In genomic region chr17:35027277-35028068, GRCm38 (mm10) we compare ENCODE assay signal across 7 mouse cellular contexts. TPM values are rescaled to one million over a fixed set of nuclear protein-coding genes. Genes with fewer than 3 reads are reported as not detected.
A peak's percentile ranks its signal among the peaks of the same experiment; 100 is the strongest.
DNase-seq lines count a peak whose midpoint lies in the region; ATAC-seq and TF ChIP-seq lines count a peak whose summit lies in the region.

Gene Sapcd1, minus strand, starts transcription at chr17:35028016.

- H3K36me3 ChIP-seq in lung, embryonic 14.5 days (ENCODE audit: insufficient read depth), result no peaks in the 10 kb centered on the region
- H3K36me3 ChIP-seq in forebrain, embryonic 15.5 days, result no peaks in the 10 kb centered on the region

- ATAC-seq in lung, embryonic 14.5 days (ENCODE audit: insufficient read depth), result peak; percentile 86
- ATAC-seq in forebrain, embryonic 15.5 days (replicated peaks), result peak; percentile 84

- H3K27me3 ChIP-seq in lung, embryonic 14.5 days (ENCODE audit: insufficient read depth, low read length), result no peaks in the 10 kb centered on the region
- no peaks in the 10 kb centered on the region for H3K27me3 ChIP-seq in forebrain, embryonic 15.5 days

- peak within 1 kb of the TSS; percentile 17; the same call in 1 of the 2 replicates for H3K4me3 ChIP-seq in lung, embryonic 14.5 days (ENCODE audit: low read depth, low read length)
- no peak within 1 kb of the TSS for H3K4me3 ChIP-seq in bone marrow, adult 2 months (replicated peaks; ENCODE audit: control insufficient read depth, low read depth, low read length)
- H3K4me3 ChIP-seq in forebrain, embryonic 15.5 days, result no peak within 1 kb of the TSS

- peak; percentile 82 for DNase-seq in lung, embryonic 14.5 days
- no peak for DNase-seq in lung, postnatal 10 days
- DNase-seq in layer of hippocampus, postnatal 25 days (ENCODE audit: extremely low spot score in 1 of 2, low spot score in 1 of 2), result peak; percentile 32 to 40
- peak; percentile 40 for DNase-seq in neural tube, embryonic 10.5 days (ENCODE audit: extremely low spot score, low spot score)
- DNase-seq in adrenal gland, postnatal 36 days, result no peak

- peak within 1 kb of the TSS; percentile 1; the same call in 1 of the 2 replicates for H3K9ac ChIP-seq in lung, embryonic 14.5 days
- H3K9ac ChIP-seq in forebrain, embryonic 15.5 days (replicated peaks), result peak within 1 kb of the TSS; percentile 12; the same call in 1 of the 2 replicates

- H3K4me1 ChIP-seq in lung, embryonic 14.5 days (ENCODE audit: insufficient read depth), result peaks cover 4% of the 10 kb centered on the region; the same call in 1 of the 2 replicates
- peaks cover 9% of the 10 kb centered on the region for H3K4me1 ChIP-seq in bone marrow, adult 2 months (ENCODE audit: control insufficient read depth, insufficient read depth, low read length)
- peaks cover 29% of the 10 kb centered on the region for H3K4me1 ChIP-seq in forebrain, embryonic 15.5 days

- 40% methylated on average over 13 of the region's 13 CpGs for WGBS in lung, embryonic 14.5 days
- 39% methylated on average over 13 of the region's 13 CpGs for WGBS in bone marrow, adult 2 months
- WGBS in forebrain, embryonic 15.5 days, result 32% methylated on average over 13 of the region's 13 CpGs

- no peaks in the 10 kb centered on the region for H3K9me3 ChIP-seq in lung, embryonic 14.5 days (ENCODE audit: low read depth, low read length)
- H3K9me3 ChIP-seq in forebrain, embryonic 15.5 days, result no peaks in the 10 kb centered on the region

- peak within 1 kb of the TSS; percentile 36 for H3K4me2 ChIP-seq in lung, embryonic 14.5 days
- H3K4me2 ChIP-seq in forebrain, embryonic 15.5 days (replicated peaks), result peak within 1 kb of the TSS; percentile 2; the same call in 1 of the 2 replicates

- TF ChIP-seq POLR2A in bone marrow, adult 2 months (IDR thresholded peaks at IDR 0.05; ENCODE audit: borderline replicate concordance, control insufficient read depth, low read depth, low read length), result no peak; the same call in 1 of the 2 replicates

- H3K27ac ChIP-seq in lung, embryonic 14.5 days (ENCODE audit: low read depth), result peak within 1 kb of the TSS; percentile 73
- H3K27ac ChIP-seq in bone marrow, adult 2 months (ENCODE audit: control insufficient read depth, insufficient read depth, low read depth, low read length, poor library complexity), result peak within 1 kb of the TSS; percentile 21
- H3K27ac ChIP-seq in forebrain, embryonic 15.5 days (replicated peaks), result peak within 1 kb of the TSS; percentile 66

- no peak for TF ChIP-seq CTCF in lung, embryonic 14.5 days (IDR thresholded peaks at IDR 0.05; ENCODE audit: low read depth)
- no peak for TF ChIP-seq CTCF in bone marrow, adult 2 months (IDR thresholded peaks at IDR 0.05; ENCODE audit: control insufficient read depth, insufficient read depth, low read length)

RNA-seq across cellular contexts. Expression of gene Sapcd1, which starts in this region (rescaled TPM):
- polyA plus RNA-seq in lung, embryonic 14.5 days (2014; fragmentation: Nextera tagmentation; extraction: Ambion mirVana), result 16.1 and 17.2 TPM in 2 replicates
- polyA plus RNA-seq in bone marrow, adult 2 months (2011; ENCODE audit: insufficient read depth, insufficient read length, low replicate concordance, missing spikeins), result 18.9 and 31.7 TPM in 2 replicates
- 5.8 and 5.9 TPM in 2 replicates for polyA plus RNA-seq in forebrain, embryonic 15.5 days (2015; fragmentation: Nextera tagmentation; extraction: Ambion mirVana)
- 1 to 10 TPM in 1 of 2 experiments, under 1 TPM in 1; 0.64 to 1.1 TPM for total RNA-seq in layer of hippocampus, postnatal 25 days (2021)
- 1 to 10 TPM in 1 of 2 experiments, under 1 TPM in 1; 0.82 to 1.3 TPM for total RNA-seq in adrenal gland, postnatal 36 days (2021)

Comparison
In these comparisons a context has a peak if more than half of its experiments do, and no peak if none do; other contexts are left out.
1. DNase-seq: peak in lung, embryonic 14.5 days (single experiment), layer of hippocampus, postnatal 25 days (2 of 2) and neural tube, embryonic 10.5 days (single experiment); none in lung, postnatal 10 days (single experiment) and adrenal gland, postnatal 36 days (0 of 2).
2. H3K27ac ChIP-seq: peak in every context shown above with its lines; median percentile 73 in lung, embryonic 14.5 days; 66 in forebrain, embryonic 15.5 days; 21 in bone marrow, adult 2 months.